Mouse (Mus musculus): ENCODE data around the gene Taok1.

- TF ChIP-seq POLR2A (IDR thresholded peaks at IDR 0.05; ENCODE audit: low read depth, low read length): no peak
- TF ChIP-seq CTCF (IDR thresholded peaks at IDR 0.05; ENCODE audit: extremely low read depth, insufficient read depth, insufficient read length, insufficient replicate concordance): no peak
Measured at GRCm38 (mm10) chr11:77591388-77591787, 16.2 kb downstream of the Taok1 start.
